Mouse (Mus musculus): ENCODE measurements around the gene Nhlh2. TPM values are rescaled to one million over a fixed set of nuclear protein-coding genes. Genes with fewer than 3 reads are reported as not detected.

Nhlh2 gene
- total and polyA plus RNA-seq, 3 experiments: not detected

- in situ Hi-C loops (cut with MboI; ENCODE audit: low pct_ligation_motif_present, low pct_unique_long_range_greater_than_20kb, low sequenced_read_pairs) (loop anchor here (25.0 kb wide), 1 partner anchor 165 kb away; no protein-coding TSS in a partner anchor), dilution Hi-C loops (cut with MboI; ENCODE audit: extremely low pct_ligation_motif_present, extremely low pct_unique_long_range_greater_than_20kb, low sequenced_read_pairs) (no loop called here)
- TF ChIP-seq ZC3H11A (IDR thresholded peaks at IDR 0.05; ENCODE audit: low read depth, low read length): no peak
- no peak for TF ChIP-seq MXI1 (IDR thresholded peaks at IDR 0.05; ENCODE audit: low read depth, low read length)
- no peak for TF ChIP-seq USF1 (IDR thresholded peaks at IDR 0.05; ENCODE audit: low read depth, low read length)
- no peak for TF ChIP-seq NELFE (IDR thresholded peaks at IDR 0.05; ENCODE audit: low read depth, low read length)
- TF ChIP-seq RCOR1 (conservative IDR thresholded peaks at IDR 0.05; ENCODE audit: low read depth, low read length): no peak
- no peak for TF ChIP-seq BHLHE40 (IDR thresholded peaks at IDR 0.05; ENCODE audit: low read depth, low read length)
- TF ChIP-seq MAX (IDR thresholded peaks at IDR 0.05; ENCODE audit: low read length): no peak
- no peak for TF ChIP-seq ETS1 (conservative IDR thresholded peaks at IDR 0.05; ENCODE audit: low read depth, low read length)
- no peak for TF ChIP-seq CHD1 (IDR thresholded peaks at IDR 0.05; ENCODE audit: low read depth, low read length)
- no peak for TF ChIP-seq ZKSCAN1 (IDR thresholded peaks at IDR 0.05; ENCODE audit: borderline replicate concordance, low read depth, low read length)
- TF ChIP-seq IRF4 (IDR thresholded peaks at IDR 0.05; ENCODE audit: low read depth, low read length): no peak
- no peak for TF ChIP-seq CTCF (conservative IDR thresholded peaks at IDR 0.05 in 1 of 2, IDR thresholded peaks at IDR 0.05 in 1 of 2; ENCODE audit: low read depth in 2 of 2, low read length in 2 of 2)
- no peak for TF ChIP-seq HCFC1 (IDR thresholded peaks at IDR 0.05; ENCODE audit: low read depth, low read length)
- TF ChIP-seq SMC3 (IDR thresholded peaks at IDR 0.05; ENCODE audit: low read depth, low read length): no peak
- TF ChIP-seq ZNF384 (IDR thresholded peaks at IDR 0.05; ENCODE audit: low read depth, low read length): no peak
- TF ChIP-seq MAFK (IDR thresholded peaks at IDR 0.05; ENCODE audit: insufficient replicate concordance, low read length): no peak
- Histone ChIP-seq H3K36me3 (replicated peaks in 1 of 2; ENCODE audit: control insufficient read depth in 1 of 2, insufficient read depth in 1 of 2, low read length in 1 of 2) (no peaks in the 10 kb centered on the region), H3K4me1 (ENCODE audit: control insufficient read depth in 1 of 2, insufficient read depth in 2 of 2) (peaks cover 0 to 12% of the 10 kb centered on the region in 2 experiments; a peak in 1 of 4 replicates), H3K4me3 (replicated peaks in 1 of 3; ENCODE audit: low read depth in 2 of 3, low read length in 2 of 3, poor library complexity in 1 of 3) (no peak overlapping the region), H3K9ac (ENCODE audit: insufficient read depth, low read depth) (no peak overlapping the region), H3K4me2 (ENCODE audit: insufficient read depth, low read depth, poor library complexity, severe bottlenecking) (no peak overlapping the region), H3K27me3 (replicated peaks) (no peaks in the 10 kb centered on the region), H3K79me2 (replicated peaks; ENCODE audit: control insufficient read depth, extremely low read depth, insufficient read depth, poor library complexity, severe bottlenecking) (no peaks in the 10 kb centered on the region), H3K9me3 (replicated peaks; ENCODE audit: low read length) (no peaks in the 10 kb centered on the region), H3K27ac (ENCODE audit: insufficient read depth, low read depth) (no peak overlapping the region)
- DNase-seq (ENCODE audit: extremely low read depth): no peak
Measured at GRCm38 (mm10) chr3:102052036-102052435, 42.2 kb downstream of the Nhlh2 start.

- peaks cover 0 to 12% of the 10 kb centered on the region in 2 experiments; a peak in 1 of 4 replicates for H3K4me1 ChIP-seq (ENCODE audit: control insufficient read depth in 1 of 2, insufficient read depth in 2 of 2)
- no peaks in the 10 kb centered on the region for H3K9me3 ChIP-seq (replicated peaks; ENCODE audit: low read length)
- dilution Hi-C loops (cut with MboI; ENCODE audit: extremely low pct_ligation_motif_present, extremely low pct_unique_long_range_greater_than_20kb, low sequenced_read_pairs): no loop called here
- H3K4me3 ChIP-seq (replicated peaks in 1 of 3; ENCODE audit: low read depth in 2 of 3, low read length in 2 of 3, poor library complexity in 1 of 3): no peak overlapping the region
- H3K27me3 ChIP-seq (replicated peaks): no peaks in the 10 kb centered on the region
- no peak for DNase-seq (ENCODE audit: extremely low read depth)
- no peak overlapping the region; the same call in 1 of the 2 replicates for H3K4me2 ChIP-seq (ENCODE audit: insufficient read depth, low read depth, poor library complexity, severe bottlenecking)
- no peaks in the 10 kb centered on the region for H3K79me2 ChIP-seq (replicated peaks; ENCODE audit: control insufficient read depth, extremely low read depth, insufficient read depth, poor library complexity, severe bottlenecking)
- TF ChIP-seq GABPA (IDR thresholded peaks at IDR 0.05; ENCODE audit: insufficient replicate concordance, low read depth, low read length): no peak
- TF ChIP-seq EP300 (IDR thresholded peaks at IDR 0.05; ENCODE audit: low read length): no peak
- TF ChIP-seq BHLHE40 (IDR thresholded peaks at IDR 0.05; ENCODE audit: low read depth, low read length): no peak
- no peak for TF ChIP-seq CHD1 (IDR thresholded peaks at IDR 0.05; ENCODE audit: low read depth, low read length)
- TF ChIP-seq PAX5 (IDR thresholded peaks at IDR 0.05; ENCODE audit: low read length): no peak
- TF ChIP-seq E2F4 (IDR thresholded peaks at IDR 0.05; ENCODE audit: insufficient replicate concordance, low read depth, low read length): no peak
- no peak for TF ChIP-seq NRF1 (IDR thresholded peaks at IDR 0.05; ENCODE audit: low read depth, low read length)
- TF ChIP-seq MXI1 (IDR thresholded peaks at IDR 0.05; ENCODE audit: low read depth, low read length): no peak
- no peak for TF ChIP-seq ELF1 (IDR thresholded peaks at IDR 0.05; ENCODE audit: low read depth, low read length)
- TF ChIP-seq MAX (IDR thresholded peaks at IDR 0.05; ENCODE audit: low read length): no peak
- no peak for TF ChIP-seq POLR2AphosphoS2 (IDR thresholded peaks at IDR 0.05; ENCODE audit: low read depth, low read length)
- no peak for TF ChIP-seq MYC (IDR thresholded peaks at IDR 0.05; ENCODE audit: low read depth, low read length)
- H3K36me3 ChIP-seq (replicated peaks in 1 of 2; ENCODE audit: control insufficient read depth in 1 of 2, insufficient read depth in 1 of 2, low read length in 1 of 2): no peaks in the 10 kb centered on the region
- no peak overlapping the region for H3K9ac ChIP-seq (ENCODE audit: insufficient read depth, low read depth)
- H3K27ac ChIP-seq (ENCODE audit: insufficient read depth, low read depth): no peak overlapping the region
- in situ Hi-C loops (cut with MboI; ENCODE audit: low pct_ligation_motif_present, low pct_unique_long_range_greater_than_20kb, low sequenced_read_pairs): loop anchor here (25.0 kb wide), 1 partner anchor 166 kb away; no protein-coding TSS in a partner anchor
Measured at GRCm38 (mm10) chr3:102053293-102053692, 43.4 kb downstream of the Nhlh2 start.

Data from CH12.LX (cell line).